Mouse (Mus musculus) monocyte, adult 5-6 weeks (primary cell): ENCODE measurements around the gene Unc13d. TPM values are rescaled to one million over a fixed set of nuclear protein-coding genes. Genes with fewer than 3 reads are reported as not detected.
A peak's percentile ranks its signal among the peaks of the same experiment; 100 is the strongest.
"Not testable (repeated sequence)": the region's sequence is repeated elsewhere in the genome, so short reads cannot be mapped to it uniquely, and the experiment has no call there.

Source experiments
- ATAC-seq: fragments of 153-309, 156-312 bp; replicated peaks from 2 replicates; pipeline ENCODE4 v1.8.0; 2017; ENCODE audit warnings: mild to moderate bottlenecking; ENCODE audit not compliant: low TSS enrichment, insufficient number of reproducible peaks, severe bottlenecking, poor library complexity, low FRiP score
- total RNA-seq: library from RNA; stranded (forward); fragments of 200-1000, 200-491, 200-594 nt; gene quantifications from 3 replicates; pipeline ENCODE4 v1.2.3, GENCODE M21; 2017

The Unc13d gene
- total RNA-seq, 1 experiment from 2014 or later: 29.1 TPM

DNA sequence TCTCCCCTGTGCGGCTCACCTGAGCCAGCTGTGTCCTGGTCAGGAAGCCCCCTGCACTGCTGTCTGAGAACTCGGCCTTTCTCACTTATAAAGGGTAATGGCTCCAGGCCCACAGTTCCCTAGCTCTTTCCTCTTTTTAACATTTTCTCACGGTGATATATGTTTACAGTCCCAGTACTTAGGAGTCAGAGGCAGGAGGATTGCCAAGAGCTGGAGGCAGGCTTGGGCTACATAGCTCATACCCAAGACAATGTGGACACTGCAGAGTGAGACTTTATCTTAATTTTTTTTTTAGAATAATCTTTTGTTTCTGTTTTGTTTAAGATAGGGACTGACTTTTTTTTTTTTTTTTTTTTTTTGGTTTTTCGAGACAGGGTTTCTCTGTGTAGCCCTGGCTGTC, 24.7 kb upstream of the Unc13d start:
- ATAC-seq: no peak

GRCm38 (mm10) chr11:116101931-116102381, 24.2 kb upstream of the Unc13d start:
- no peak for ATAC-seq

DNA sequence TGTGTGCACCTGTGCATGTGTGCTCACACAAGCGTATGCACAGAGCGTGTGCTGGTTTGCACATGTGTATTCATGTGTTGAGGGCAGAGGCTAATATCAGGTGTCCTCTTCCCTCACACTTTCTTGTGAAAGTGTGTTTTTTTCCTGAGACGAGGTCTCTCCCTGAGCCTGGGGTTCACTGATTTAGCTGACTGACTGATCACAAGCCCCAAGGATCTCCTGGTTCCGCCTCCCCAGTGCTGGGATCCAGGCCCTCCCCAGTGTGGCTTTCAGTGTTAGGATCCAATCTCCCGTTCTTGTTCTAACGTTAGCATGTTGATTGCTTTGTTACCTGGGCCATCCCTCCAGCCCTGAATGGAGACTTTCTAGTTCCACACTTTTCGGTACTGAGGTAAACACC, 23.1 kb upstream of the Unc13d start:
- ATAC-seq: no peak

DNA sequence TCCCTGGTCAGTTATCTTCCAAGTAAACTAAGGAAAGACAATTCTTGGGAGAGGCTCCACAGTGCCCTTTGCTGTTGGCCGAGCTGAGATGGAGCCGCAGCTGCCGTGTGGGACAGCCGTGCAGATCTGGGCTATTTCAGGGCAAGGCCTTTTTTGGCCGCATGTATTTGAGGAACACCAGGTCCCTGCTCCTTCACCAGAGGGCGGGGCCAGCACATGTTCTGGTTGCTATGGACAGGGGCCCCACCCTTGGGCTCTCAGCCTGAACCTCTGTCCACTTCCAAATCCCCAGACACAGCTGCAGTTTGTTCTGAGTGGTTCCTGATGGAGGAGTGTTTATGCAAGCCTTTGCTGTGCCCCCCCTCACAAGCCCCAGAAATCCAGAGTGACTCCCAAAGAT, 22.6 kb upstream of the Unc13d start:
- ATAC-seq: peak; percentile 60; the same call in 1 of the 2 replicates

- no peak for ATAC-seq
Measured at GRCm38 (mm10) chr11:116099462-116099861, 21.7 kb upstream of the Unc13d start.

DNA sequence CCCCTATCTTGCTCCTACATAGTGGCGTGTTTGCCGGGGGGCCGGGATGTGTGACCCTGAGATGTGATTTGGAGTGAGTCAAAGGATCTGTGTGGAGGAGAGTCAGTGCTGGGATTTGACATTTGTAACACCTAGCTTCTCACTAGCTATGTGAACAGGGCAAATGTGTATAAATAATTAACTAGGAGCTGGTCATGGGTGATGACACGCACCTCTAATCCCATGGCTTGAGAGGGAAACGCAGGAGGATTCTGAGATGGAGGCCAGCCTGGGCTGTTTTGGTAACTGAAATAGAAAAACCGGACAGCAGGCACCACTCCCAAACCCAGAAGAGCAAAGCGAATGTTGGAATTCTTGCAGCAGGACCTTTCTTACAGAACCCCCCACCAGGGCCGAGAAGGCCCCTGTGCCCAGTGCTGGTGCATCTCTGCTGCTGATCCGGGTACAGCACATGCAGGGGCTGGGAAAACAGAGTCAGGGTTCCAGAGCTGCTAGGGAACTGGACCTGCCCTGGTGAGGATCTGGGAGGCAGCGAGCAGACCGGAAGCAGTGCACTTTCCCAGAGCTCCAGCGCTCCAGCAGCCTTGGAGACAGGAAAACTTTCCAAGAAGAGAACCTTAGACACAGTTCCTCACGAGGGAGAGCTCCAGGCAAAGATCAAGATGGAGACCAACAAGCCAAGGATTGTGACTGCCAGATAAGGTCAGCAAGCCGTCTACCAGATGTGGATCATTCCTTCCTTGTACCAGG, 21.1 kb upstream of the Unc13d start:
- no peak for ATAC-seq

- ATAC-seq: 0 out of 2 replicates have a peak, but pooled peaks have one; percentile 36
Measured at GRCm38 (mm10) chr11:116096213-116097108, 18.7 kb upstream of the Unc13d start.

DNA sequence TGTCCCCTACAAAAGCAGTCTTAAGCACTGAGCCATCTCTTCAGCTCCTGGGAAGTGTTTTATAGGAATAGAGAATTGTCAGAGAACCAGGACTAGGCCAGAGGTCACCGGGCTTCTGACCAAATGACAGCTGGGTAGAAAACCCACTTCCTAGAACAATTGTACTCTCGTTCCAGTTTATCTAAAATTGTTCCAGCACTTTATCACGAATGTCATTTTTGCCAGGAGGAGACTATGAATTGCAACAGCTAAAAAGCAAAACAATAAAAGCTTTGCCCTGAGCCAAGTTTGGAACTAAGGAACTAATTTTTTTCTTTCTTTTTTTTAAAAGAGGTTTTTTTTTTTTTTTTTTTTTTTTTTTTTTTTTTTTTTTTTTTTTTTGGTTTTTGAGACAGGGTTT, 17.8 kb upstream of the Unc13d start:
- no peak for ATAC-seq

DNA sequence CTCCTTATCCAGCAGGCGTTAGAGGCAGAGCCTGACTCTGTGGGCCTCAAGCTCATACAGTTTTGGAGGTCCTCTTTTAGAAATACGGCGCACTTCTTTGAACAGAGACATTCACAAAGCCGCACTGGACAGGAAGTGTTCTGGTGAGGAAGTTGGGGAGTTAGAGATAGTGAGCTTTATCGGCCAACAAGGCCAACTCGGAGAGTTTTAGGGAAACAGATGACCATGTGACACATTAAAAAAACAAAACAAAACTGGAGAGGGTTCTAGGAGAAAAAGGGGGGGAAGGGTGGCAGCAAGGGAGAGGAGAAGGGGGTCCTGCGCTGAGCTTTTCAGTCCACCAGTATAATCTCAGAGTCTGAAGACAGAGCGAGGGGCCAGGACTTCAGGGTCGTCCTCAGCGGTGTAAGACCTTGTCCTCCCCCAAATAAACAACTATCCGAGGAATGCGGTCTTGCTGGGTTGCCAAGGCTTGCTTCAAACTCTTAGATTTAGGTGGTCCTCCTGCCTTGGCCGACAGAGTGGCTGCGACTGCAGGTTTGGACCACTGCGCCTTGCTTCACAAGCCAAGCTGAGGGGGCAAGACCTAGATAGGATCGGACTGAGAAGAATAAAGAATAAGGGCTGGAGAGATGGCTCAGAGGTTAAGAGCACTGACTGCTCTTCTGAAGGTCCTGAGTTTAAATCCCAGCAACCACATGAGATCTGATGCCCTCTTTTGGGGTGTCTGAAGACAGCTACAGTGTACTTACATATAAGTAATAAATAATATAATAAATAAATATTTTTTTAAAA, 16.2 kb upstream of the Unc13d start:
- ATAC-seq: peak; percentile 55

- ATAC-seq: not testable (repeated sequence)
Measured at GRCm38 (mm10) chr11:116092959-116093358, 15.2 kb upstream of the Unc13d start.

DNA sequence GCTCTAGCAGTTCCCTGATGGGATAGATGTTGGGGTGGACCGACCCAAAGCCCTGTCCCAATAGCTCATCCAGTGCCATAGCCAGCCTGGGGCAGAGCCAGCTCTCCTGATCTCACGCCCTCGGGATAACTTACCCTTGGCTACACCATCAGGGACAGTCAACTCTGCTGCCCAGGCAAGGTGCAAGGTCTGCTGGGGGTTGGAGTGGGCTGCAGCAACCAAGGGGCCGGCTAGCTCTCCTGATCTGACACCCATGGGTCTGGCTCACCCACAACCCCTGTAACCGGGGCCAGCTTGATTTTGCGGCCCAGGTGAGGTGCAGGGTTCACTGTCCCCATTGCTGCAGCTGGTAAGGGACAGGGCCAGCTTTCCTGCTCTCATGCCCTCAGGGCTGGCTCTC, 13.8 kb upstream of the Unc13d start:
- ATAC-seq: no peak

DNA sequence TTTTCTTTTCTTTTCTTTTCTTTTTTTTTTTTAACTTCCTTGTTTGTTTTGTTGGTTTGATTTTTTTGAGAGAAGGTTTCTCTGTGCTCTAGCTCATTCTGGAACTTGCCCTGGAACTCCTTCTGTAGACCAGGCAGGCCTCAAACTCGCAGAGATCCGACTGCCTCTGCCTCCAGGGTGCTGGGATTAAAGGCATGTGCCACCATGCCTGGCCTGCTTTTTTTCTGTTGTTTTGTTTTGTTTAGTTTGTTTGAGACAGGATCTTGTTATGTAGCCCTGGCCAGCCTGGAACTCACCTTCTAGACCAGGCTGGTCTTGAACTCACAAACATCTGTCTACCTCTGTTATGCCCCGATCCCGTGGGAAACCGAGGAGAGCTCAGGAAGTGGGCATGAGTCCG, 11.8 kb upstream of the Unc13d start:
- no peak for ATAC-seq

GRCm38 (mm10) chr11:116088741-116089394, 11.1 kb upstream of the Unc13d start:
- no peak for ATAC-seq

GRCm38 (mm10) chr11:116088188-116088587, 10.4 kb upstream of the Unc13d start:
- ATAC-seq: no peak

DNA sequence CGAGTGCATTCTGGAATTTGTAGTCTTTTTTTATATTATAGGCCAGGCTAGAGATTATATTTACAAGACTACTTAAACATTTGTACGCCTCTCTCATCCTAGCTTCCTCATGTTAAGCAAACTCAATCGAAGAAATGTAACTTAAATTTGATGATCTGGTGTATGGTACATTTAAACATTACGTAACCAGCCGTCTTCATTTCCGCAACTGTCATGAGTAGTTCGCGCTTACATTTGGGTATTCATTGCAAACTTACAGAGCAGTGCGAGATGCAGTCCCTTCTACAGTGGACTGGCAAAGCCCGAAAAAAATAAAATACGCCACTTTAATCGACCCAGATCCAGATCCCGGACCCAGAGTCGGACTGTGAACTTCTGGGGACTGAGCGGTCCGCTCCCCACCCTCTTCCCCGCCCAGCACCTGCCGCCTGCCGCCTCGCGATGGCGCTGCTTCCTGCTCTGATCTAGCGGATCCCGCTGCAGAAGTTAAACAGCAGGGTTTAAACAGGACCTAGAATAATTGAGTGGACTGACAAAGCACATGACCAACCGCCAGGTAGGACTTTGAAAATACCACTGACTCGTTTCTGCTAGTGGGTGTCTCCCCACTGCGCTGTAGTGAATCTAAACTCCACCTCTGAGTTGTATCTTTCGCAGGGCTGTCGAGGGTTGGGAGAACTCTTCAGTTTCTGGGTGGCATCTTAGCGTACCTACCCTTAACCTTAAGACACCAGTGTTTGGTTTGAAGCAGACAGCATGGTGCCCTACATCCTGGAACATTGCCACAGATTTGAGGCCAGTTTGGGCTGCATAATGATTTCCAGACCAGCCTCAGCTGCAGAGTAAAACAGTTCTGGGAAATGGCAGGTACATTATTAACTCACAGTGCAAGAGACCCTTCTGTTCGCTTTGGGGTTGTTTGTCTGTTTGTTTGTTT, 9.7 kb upstream of the Unc13d start:
- ATAC-seq: peak; percentile 41

- ATAC-seq: peak; percentile 96
Measured at GRCm38 (mm10) chr11:116086258-116087193, 8.8 kb upstream of the Unc13d start, which contains the start of gene Wbp2. Wbp2 (minus strand) TSS chr11:116086995.
